Mouse (Mus musculus) activated CD4-positive, CD25-positive, alpha-beta regulatory T cell, adult 9 weeks (primary cell): ENCODE results near the gene Mup19. TPM values are rescaled to one million over a fixed set of nuclear protein-coding genes. Genes with fewer than 3 reads are reported as not detected.

Experiments
- polyA plus RNA-seq: library from polyadenylated mRNA; unstranded; fragments of 100-300 nt; shearing (Covaris generic); gene quantifications from one replicate; pipeline ENCODE4 v1.2.1, GENCODE M21; 2017

The Mup19 gene
- not detected for polyA plus RNA-seq

GRCm38 (mm10) chr4:61782169-61782568, at the start of gene Mup19:
Gene Mup19, minus strand, starts transcription at chr4:61782269.

Other genes with a start within 250 kb of the Mup19 start
- gene Mup17, start 186.4 kb downstream of the Mup19 start, polyA plus RNA-seq: not detected
- gene Mup18, start 108.1 kb downstream of the Mup19 start, polyA plus RNA-seq: not detected
- gene Mup5, start 53.0 kb upstream of the Mup19 start, polyA plus RNA-seq: not detected